Mouse (Mus musculus) adrenal gland, postnatal 36 days (tissue): ENCODE results near the gene Agrp. TPM values are rescaled to one million over a fixed set of nuclear protein-coding genes. Genes with fewer than 3 reads are reported as not detected.
A peak's percentile ranks its signal among the peaks of the same experiment; 100 is the strongest.
"Not testable (repeated sequence)": the region's sequence is repeated elsewhere in the genome, so short reads cannot be mapped to it uniquely, and the experiment has no call there.

Source experiments
- DNase-seq, 2 experiments: peaks; one replicate each; pipeline ENCODE4 v3.0.0; 2021; ENCODE audit warnings: mixed read lengths in 1 of 2
- total RNA-seq, 2 experiments: library from RNA; stranded (reverse); gene quantifications; 2 replicates each; pipeline ENCODE4 v1.2.3; 2021

Gene Agrp
- total RNA-seq, 2 experiments from 2014 or later: 0.92 to 1.9 TPM

DNA sequence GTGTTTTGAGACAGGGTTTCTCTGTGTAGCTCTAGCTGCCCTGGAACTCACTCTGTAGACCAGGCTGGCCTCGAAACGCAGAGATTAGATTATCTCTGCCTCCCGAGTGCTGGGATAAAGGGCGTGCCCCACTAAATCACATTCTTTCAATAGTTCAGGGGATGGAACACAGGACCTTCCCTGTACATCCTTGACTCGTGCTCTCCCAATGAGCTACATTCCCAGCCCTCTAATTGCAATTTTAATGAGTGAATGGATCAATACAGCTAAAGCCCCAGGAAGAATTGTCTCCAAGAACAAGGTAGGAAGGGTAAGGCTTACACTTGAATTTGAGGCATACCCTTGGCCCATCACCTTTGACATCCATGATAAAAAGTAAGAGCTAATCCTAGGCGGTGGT lies 38.4 kb downstream of the Agrp start:
- DNase-seq: no peak

DNA sequence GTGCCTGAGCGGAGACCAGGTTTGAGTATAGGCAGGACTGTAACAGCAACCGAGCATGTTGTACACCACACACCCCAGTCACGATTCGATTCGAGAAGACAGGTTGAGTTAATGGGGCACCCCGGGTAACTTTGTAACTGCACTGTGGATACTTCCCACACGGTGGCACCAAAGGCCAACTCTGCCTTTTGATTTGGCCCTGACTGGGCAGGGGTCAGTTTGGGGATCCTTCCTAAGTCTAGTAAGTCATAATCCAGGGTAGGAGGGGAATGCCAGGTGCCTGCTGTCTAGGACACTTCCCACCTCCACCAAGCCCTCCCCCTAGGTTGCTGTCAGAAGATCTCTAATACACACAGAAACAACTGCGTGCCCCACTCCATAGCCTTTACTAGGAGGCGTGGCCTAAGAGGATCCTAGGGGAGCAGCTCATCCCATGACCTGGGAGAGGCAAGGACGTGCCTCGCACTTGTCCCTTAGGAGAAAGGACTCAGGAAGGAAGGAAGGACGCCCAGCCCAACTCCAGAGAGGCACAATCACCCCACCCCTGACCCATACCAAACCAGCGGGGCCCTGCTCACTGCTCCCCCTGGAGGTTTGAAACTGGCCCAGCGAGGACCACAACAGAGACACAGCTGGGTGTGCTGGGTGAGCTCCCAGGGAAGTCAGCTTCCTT lies 40.7 kb downstream of the Agrp start:
- DNase-seq: peak; percentile 74 to 82

DNA sequence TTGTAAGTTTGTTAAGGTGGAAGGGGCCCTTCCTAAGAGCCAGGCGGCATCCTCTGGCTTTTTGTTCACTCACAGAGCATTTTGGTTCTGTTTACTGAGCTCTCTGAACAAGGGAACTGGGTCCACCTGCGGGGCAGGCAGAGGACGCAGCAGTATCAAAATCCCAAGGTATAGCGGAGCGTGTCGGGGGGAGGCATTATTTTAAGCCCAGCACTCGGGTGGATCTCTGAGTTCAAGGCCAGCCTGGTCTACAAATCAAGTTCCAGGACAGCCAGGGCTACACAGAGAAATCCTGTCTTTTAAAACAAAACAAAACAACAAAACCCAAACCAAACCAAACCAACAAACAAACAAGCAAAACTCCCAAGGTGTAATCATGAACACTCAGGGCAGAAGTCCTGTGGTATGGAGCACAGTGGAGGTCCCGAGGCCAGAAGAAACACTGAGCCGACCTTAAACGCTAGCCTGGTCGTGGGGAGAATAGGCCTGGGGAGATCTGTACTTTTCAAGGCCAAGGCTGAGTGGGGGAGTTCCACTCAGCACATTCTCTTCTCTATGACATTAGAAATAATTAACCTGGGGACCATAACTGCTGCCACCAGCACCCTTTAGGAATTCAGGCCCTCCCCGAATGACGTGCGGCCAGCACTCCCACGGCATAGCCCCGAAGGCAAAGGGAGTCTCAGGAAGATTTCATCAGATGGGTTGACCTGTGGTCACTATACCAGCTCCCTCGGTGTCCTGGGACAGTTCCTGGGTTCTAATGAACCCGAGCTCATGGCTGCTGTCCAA lies 42.5 kb downstream of the Agrp start:
- no peak for DNase-seq

DNA sequence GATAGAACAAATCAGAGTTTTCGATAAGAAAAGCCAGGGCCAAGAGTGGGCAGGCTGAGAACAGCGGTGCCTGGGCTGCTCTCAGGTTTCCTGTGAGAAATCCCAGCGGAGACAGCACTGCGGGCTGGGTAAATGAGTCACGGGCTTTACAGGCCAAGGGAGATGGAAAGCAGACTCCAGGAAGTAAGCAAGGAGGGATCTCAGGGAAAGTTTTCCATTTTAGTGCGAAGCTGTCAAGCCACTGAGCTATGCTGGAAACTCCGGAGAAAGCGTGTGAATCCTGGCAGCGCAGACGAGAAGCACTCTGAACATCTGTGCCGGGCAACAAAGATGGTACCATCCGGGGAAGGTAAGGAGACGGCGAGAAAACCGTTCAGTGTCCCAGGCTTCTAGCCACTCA lies 43.3 kb downstream of the Agrp start:
- DNase-seq: peak; percentile 64 to 71

DNA sequence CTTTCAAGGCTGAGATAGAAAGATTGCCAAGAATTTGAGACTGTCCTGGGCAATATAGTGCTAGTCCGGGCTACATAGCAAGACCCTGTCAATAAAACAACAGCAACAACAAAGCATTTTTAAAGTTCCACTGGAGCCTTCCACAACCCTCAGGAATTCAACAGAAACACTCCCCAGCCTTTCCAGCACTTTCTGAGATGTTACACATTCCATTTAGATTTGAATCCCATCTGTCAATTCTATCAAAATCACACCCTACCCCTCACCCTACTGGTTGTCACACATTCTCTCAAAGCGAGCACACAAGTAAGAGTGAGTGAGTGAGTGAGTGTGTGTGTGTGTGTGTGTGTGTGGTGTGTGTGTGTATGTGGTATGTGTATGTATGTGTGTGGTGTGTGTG lies 44.8 kb downstream of the Agrp start:
- no peak for DNase-seq

DNA sequence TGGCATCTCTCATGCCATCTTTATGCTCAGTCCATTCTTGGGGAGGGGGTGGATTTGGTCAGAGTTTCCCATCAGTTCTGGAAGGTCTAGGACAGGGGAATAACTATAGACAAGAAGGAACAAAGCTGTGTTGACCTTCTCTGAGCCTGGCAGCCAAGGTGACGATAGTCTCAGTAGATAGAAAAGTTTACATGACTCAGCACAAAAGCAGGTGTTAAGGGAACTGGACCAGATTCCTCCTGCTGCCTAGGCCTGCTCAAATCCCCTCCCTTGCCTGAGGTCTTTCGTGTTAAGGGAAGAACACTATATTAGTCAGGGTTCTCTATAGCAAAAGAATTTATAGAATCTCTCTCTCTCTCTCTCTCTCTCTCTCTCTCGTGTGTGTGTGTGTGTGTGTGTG lies 57.5 kb downstream of the Agrp start:
- no peak for DNase-seq

DNA sequence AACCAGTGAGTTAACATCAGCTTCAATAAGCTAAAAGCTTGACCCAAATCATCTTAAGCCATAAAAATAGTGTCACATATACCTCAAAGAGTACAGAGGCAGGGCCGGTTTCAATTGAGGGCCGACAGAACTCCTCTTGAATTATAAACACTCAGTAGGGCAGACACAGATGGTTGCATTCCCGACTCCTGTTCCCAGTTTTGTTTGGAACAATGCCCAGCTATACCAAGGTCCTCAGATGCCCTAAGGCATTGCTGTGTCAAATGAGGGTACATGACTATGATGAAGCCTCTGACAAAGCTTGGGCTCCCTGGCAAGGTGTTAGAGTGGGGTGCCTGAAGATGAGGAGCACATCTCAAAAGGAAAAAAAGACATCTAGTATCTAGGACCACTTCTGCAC lies 61.7 kb downstream of the Agrp start:
- DNase-seq: no peak

DNA sequence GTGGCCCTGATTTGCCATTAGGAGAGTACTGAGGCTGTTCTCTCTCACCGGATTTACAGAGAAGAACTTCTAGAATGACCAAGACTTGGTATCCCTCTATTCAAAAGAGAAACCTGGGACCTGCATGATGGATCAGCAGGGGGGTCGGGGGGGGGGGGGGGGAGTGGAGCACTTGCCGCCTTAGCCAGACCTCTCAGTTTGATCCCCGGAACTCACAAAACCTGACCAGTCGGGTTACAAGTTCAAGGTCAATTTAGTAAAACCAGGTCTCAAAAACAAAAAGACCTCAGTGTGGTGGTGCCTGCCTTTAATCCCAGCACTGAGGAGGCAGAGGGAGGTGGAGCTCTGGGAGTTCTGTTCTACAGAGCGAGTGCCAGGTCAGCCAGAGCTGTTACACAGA lies 62.5 kb downstream of the Agrp start:
- DNase-seq: no peak

DNA sequence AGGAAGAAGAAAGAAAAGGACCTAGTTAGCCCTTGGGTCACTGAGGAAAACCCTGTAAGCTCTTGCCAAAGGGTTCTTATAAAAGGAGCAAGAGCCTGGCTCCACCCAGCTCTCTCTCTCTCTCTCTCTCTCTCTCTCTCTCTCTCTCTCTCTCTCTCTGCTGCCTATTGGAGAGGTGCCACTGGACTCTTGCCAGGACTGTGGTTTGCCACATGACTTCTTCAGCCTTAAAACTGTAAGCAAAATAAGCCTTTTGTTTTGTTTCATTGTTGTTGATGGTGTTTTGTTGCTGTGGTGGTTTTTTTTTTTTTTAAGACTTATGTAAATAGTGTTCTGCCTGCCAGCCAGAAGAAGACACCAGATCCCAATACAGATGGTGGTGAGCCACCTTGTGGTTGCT lies 63.8 kb downstream of the Agrp start:
- peak; percentile 54 to 65 for DNase-seq

DNA sequence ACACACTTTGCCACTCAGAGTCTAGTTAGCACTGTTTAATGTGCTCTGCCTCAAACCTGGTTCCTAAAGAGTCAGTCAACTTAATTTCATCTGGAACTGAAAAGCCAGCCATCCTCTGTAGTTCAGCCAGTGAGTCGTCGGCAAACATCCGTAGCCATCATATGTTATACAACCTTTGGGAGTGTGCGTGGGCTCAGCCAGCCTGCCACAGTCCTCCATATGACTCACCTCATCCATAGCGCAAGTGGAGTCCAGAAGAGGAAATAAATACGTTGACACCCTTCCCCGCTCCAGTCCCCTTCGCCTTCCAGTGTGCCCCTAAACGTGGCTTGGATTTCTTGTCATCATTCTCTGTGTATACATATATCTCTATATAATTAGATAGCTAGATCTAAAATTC lies 65.4 kb downstream of the Agrp start:
- DNase-seq: no peak

DNA sequence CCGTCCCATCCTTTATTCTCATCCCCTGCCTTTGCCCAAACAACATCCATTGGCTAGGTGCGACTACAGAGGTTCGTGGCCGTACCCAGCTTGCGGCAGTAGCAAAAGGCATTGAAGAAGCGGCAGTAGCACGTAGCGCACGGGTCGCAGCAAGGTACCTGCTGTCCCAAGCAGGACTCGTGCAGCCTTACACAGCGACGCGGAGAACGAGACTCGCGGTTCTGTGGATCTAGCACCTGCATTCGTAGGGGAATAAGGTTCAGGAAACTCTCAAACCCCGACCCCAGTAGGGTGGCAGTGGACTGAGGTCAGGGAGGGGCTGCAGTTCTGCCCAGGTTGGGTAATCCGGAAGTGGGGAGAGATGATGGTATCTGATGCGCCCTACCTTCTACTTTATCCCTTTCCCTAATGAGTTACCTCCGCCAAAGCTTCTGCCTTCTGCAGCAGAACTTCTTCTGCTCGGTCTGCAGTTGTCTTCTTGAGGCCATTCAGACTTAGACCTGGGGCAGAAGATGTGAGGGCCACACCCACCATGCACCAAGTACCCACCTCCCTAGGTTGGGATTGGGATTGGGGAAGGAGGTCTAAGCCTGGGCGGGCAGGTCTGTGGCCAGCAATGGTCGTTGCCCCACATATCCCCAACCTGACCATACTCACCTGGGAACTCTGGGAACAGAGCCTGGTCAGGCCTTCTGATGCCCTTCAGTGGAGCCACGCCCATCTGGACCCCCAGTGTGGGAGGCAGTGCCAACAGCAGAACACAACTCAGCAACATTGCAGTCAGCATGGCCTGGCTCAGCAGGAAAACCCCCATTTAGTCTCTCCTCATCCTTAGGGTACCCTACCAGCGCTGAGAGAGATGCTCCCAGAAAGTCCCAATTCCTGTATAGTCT lies 70.2 kb downstream of the Agrp start:
- peak; percentile 19 to 21 for DNase-seq

DNA sequence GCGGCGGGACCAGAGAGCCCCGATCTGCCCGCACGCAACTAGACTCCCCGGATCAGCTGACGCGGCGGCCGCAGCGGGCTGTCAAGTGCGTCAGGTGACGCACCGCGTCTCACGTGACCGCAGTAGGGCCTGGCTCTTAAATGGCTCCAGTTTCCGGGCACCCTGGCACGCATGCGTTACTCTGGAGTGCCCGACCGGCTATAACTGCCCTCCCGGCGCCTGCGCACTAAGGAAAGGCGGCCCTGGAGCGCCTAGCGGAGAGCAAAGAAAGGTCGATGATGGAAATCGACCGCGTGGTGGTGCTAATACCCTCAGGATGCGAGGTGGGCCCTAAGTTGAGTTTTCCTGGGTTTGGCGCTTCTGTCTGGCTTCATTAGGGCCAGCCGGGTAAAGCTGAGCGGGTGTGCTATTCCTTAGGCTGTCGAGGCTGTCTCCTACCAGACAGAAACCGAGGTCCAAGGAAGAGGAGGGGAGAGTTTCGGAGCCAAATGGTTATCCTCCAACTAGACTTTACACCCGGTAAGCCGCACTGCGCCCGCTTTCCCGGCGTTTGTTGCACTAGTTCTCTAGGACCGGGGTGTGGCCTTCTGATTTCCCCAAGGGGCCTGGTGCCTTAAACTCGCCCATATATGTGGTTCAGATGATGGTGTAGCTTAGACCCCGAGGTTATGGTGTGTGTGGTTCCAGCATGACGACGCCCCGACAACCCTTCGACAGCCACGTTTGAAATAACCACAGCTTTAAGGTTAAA lies 71.1 kb downstream of the Agrp start, which contains the start of gene Atp6v0d1:
Atp6v0d1 (minus strand) TSS at position 96 of the 751 bp plus-strand sequence.
- peak; percentile 100 for DNase-seq

DNA sequence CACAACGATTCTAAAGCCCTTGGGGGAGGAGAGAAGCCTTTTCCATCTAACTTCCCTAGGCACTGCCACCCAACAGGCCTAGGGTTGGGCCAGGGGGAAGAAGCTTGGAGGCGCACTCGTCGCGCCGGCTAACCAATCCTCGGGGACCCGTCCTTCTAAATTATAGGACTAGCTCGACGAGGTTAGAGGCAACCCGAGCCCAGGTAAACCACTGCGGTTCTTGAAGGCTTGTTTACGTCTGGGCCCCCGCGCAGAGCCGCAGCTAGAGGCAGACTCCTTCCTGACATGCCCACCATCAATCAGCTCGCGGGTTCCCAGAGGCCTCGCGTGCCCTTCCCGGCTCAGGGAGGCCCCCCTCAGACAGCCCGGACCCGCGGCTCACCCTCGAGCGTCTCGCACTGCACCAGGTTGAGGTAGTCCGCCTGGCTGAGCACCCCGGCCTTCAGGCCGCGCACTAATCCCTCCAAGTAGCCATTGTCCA lies 71.8 kb downstream of the Agrp start:
- peak in 1 of 2 experiments; percentile 40 for DNase-seq

DNA sequence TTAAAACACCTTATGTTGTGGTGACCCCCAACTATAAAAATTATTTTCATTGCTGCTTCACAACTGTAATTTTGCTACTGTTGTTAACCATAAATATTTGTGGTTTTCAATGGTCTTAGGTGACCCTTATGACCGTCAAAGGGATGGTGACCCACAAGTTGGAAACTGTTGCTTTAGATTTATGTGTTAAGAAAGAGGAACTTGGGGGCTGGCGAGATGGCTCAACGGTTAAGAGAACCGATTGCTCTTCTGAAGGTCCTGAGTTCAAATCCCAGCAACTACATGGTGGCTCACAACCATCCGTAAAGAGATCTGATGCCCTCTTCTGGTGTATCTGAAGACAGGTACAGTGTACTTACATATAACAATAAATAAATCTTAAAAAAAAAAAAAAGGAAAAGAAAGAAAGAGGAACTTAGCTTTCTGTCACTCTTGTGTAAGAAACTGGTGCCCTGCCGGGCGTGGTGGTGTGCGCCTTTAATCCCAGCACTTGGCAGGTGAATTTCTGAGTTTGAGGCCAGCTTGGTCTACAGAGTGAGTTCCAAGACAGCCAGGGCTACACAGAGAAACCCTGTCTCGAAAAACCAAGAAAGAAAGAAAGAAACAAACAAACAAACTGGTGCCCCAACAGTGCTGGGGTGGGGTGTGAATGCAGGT lies 72.5 kb downstream of the Agrp start:
- DNase-seq: not testable (repeated sequence)

DNA sequence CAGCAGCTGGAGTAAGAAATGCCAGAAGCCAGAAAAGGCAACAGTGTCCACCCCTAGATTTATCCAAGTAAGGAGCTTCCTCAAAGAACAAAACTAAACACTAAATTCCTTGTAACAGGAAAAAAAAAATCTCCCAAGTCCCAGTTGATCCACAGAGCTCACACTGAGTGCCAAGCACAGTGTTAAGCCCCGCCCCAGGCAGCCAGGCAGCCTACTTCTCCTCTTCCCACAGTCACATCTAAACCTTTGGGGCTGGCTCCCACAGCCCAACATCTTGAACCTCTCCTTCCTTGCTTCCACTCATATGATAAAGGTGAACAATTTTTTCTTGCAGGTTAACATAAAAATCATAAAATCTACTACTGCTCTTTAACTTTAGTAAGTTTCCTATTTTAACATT lies 73.3 kb downstream of the Agrp start:
- DNase-seq: no peak

DNA sequence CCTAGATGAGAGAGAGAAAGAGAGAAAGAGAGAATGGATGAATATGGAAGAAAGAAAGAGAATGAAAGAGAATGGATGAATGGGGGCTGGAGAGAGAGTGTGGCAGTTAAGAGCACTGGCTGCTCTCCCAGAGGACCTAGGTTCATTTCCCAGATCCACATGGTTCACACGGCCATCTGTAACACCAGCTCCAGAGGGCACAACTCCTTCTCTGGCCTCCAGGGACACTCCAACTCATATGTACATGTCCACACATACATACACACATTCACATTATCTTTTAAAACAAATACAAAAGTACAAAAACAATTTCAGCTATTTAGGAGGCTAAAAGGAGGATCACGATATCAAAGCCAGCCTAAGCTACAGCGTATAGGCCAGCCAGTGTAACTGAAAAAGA lies 74.3 kb downstream of the Agrp start:
- DNase-seq: no peak

DNA sequence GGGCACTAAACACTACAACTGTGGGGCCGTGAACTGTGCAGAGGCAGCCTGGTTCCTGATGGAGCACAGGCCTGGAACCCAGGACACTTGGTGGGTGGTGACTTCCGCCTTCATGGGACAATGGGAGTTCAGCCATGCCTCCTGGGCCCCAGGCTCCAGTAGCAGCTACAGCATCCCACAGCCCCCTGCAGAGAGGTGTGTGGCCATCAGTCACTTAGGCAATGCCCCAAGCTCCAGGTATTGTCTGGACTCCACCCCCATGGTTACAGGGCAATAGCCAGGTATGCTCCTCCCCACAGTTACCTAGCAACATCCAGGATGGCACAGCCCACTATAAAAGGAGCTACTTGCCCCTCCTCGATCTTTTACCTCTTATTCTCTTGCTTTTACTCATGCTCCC lies 82.0 kb downstream of the Agrp start:
- DNase-seq: no peak

DNA sequence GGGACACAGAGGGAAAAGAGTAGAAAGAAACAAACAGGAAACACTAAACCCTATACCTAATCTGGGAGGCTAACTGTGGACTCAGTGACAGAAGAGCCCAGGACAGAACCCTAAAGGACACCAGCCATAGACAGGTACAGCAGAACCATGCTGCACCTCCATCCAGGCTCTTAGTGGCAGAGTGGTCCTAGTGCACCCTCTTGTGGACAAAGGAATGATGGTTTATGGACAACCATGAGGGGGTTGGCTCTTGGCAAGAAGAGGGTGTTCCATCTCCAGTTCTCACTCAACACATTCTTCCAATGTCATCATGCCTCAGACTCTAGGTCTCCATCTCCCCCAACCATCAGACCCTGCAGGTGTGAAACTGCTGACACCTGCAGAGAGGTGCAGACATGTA lies 83.1 kb downstream of the Agrp start:
- DNase-seq: peak; percentile 59 to 75

DNA sequence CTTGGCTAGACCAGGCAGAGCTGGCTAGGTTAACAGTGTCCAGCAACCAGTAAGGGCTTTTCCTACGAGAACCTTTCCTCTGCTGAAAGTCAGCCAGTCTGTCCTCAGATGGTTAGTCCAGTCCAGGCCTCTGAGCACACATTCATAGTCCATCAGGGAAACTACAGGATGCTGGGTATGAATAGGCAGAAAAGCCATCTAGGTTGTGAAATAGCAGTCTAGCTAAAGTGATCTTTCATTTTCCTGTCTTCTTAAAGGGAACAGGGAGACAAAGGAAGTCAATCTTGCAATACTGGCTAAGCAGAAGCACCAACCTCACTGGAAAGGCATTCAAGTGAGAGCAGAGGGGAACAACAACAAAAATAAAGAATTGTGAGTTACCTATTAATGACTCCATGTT lies 84.4 kb downstream of the Agrp start:
- DNase-seq: no peak

DNA sequence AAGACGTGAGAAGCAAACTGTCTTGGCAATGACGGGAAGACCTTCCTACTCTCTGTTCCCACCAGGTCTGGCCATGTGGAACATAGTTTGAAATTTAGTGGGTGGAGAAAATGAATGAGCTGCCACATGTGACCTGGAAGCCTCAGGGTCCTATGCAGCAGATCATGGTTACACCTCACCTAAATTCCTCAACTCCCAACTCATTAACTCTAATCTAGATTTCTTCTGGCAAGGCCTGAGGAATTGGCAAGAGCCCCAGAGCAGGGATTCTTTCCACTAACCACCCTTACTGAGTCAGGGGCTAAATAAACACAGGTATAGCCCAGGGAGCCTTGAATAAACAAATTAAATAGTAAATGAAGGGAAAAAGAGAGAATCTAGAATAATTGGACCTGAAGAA lies 85.2 kb downstream of the Agrp start:
- no peak for DNase-seq

DNA sequence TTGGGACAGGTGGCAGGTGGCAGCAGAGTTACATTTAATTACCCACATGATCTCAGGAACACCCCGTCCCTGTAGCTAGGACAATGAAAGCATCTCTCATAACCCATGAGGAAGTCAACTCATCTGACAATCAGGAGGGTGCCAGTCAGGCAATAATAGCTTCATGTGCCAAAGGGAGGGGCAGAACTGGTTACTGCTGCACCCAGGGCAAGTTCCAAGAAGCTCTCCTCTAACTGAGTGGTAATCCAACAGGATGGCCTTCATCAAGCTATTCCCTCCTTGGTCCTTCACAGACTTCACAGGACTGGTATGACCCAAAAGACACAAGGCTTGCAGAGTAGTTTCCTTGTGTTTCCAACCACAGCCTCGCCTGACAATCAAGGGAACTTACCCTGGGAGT lies 87.1 kb downstream of the Agrp start:
- no peak for DNase-seq
